Mouse (Mus musculus) heart, adult 2 months (tissue): ENCODE measurements at regions not wholly inside any gene's neighbourhood (a gene's known extent, or its start where the extent isn't known, plus 50 kb on each side); places are given as distances from the start of the nearest gene placed in this dataset.

Experiments
- CTCF ChIP-seq: fragments of 200-600 bp; IDR thresholded peaks from 2 replicates; pipeline ENCODE4 v1.8.1; 2022; ENCODE audit warnings: antibody characterized with exemption, mild to moderate bottlenecking, moderate library complexity
- POLR2A ChIP-seq: fragments of 200-500 bp; IDR thresholded peaks from 2 replicates; pipeline ENCODE4 v1.6.1; 2011; ENCODE audit warnings: mild to moderate bottlenecking, low read depth, low read length, control low read depth; ENCODE audit not compliant: insufficient read depth

- no peak for TF ChIP-seq CTCF
- no peak for TF ChIP-seq POLR2A
These were observed 832.1 kb downstream of the Slc4a3 start for GRCm38 (mm10) chr1:76378154-76378553.
